Mouse (Mus musculus): Measurements from ENCODE around the gene Gm1673.

GRCm38 (mm10) chr5:33954354-33954753, 28.9 kb upstream of the Gm1673 start:
- TF ChIP-seq CTCF (IDR thresholded peaks at IDR 0.05; ENCODE audit: insufficient read depth, low read depth, low read length) (peak; percentile 82), POLR2A (IDR thresholded peaks at IDR 0.05; ENCODE audit: insufficient read depth, low read depth, low read length) (no peak)

Measured in olfactory bulb, adult 2 months (tissue).